Mouse (Mus musculus): ENCODE measurements around the gene Ccdc148.

Ccdc148 gene

GRCm38 (mm10) chr2:59048775-59049451 lies 111.6 kb downstream of the Ccdc148 start:
- no peak for DNase-seq (ENCODE audit: low read depth)

GRCm38 (mm10) chr2:59043313-59044032 lies 117.0 kb downstream of the Ccdc148 start:
- DNase-seq (ENCODE audit: low read depth): no peak

- peak; percentile 21 for DNase-seq (ENCODE audit: low read depth)
These were observed 117.9 kb downstream of the Ccdc148 start for GRCm38 (mm10) chr2:59042616-59043015.

GRCm38 (mm10) chr2:59036433-59036832 lies 124.0 kb downstream of the Ccdc148 start:
- no peak for DNase-seq (ENCODE audit: low read depth)

- no peak for DNase-seq (ENCODE audit: low read depth)
These were observed 125.3 kb downstream of the Ccdc148 start for GRCm38 (mm10) chr2:59035206-59035605.

GRCm38 (mm10) chr2:59034281-59034680 lies 126.2 kb downstream of the Ccdc148 start:
- DNase-seq (ENCODE audit: low read depth): no peak

- DNase-seq (ENCODE audit: low read depth): no peak
These were observed 135.9 kb downstream of the Ccdc148 start for GRCm38 (mm10) chr2:59024558-59024957.

GRCm38 (mm10) chr2:59007356-59007755 lies 153.1 kb downstream of the Ccdc148 start:
- no peak for DNase-seq (ENCODE audit: low read depth)

- DNase-seq (ENCODE audit: low read depth): no peak
These were observed 153.7 kb downstream of the Ccdc148 start for GRCm38 (mm10) chr2:59006567-59007340.

- no peak for DNase-seq (ENCODE audit: low read depth)
These were observed 163.3 kb downstream of the Ccdc148 start for GRCm38 (mm10) chr2:58997151-58997550.

GRCm38 (mm10) chr2:58992431-58993191 lies 167.9 kb downstream of the Ccdc148 start:
- no peak for DNase-seq (ENCODE audit: low read depth)

GRCm38 (mm10) chr2:58978095-58978494 lies 182.4 kb downstream of the Ccdc148 start:
- no peak for DNase-seq (ENCODE audit: low read depth)

- no peak for DNase-seq (ENCODE audit: low read depth)
These were observed 188.8 kb downstream of the Ccdc148 start for GRCm38 (mm10) chr2:58971507-58972275.

GRCm38 (mm10) chr2:58956770-58957300 lies 203.6 kb downstream of the Ccdc148 start:
- no peak for DNase-seq (ENCODE audit: low read depth)

GRCm38 (mm10) chr2:58956351-58956750 lies 204.1 kb downstream of the Ccdc148 start:
- no peak for DNase-seq (ENCODE audit: low read depth)

- DNase-seq (ENCODE audit: low read depth): no peak
These were observed 208.4 kb downstream of the Ccdc148 start for GRCm38 (mm10) chr2:58952101-58952500.

GRCm38 (mm10) chr2:58948796-58949195 lies 211.7 kb downstream of the Ccdc148 start:
- DNase-seq (ENCODE audit: low read depth): no peak

GRCm38 (mm10) chr2:58941361-58941760 lies 219.1 kb downstream of the Ccdc148 start:
- DNase-seq (ENCODE audit: low read depth): no peak

GRCm38 (mm10) chr2:58925551-58925950 lies 234.9 kb downstream of the Ccdc148 start:
- no peak for DNase-seq (ENCODE audit: low read depth)

GRCm38 (mm10) chr2:58918351-58918750 lies 242.1 kb downstream of the Ccdc148 start:
- DNase-seq (ENCODE audit: low read depth): no peak

- no peak for DNase-seq (ENCODE audit: low read depth)
These were observed 248.1 kb downstream of the Ccdc148 start for GRCm38 (mm10) chr2:58912339-58912738.
